Mouse (Mus musculus): ENCODE results near the gene Zmym1. TPM values are rescaled to one million over a fixed set of nuclear protein-coding genes. Genes with fewer than 3 reads are reported as not detected.
"Not testable (repeated sequence)": the region's sequence is repeated elsewhere in the genome, so short reads cannot be mapped to it uniquely, and the experiment has no call there.

Zmym1 gene
- total RNA-seq, 1 experiment: 56.8 TPM

- in situ Hi-C loops (cut with MboI; ENCODE audit: low sequenced_read_pairs in 2 of 2, unreplicated experiment in 2 of 2): no loop called here
- DNase-seq (ENCODE audit: low read depth, low spot score): no peak
Observed at GRCm38 (mm10) chr4:127016366-127016765, 44.6 kb downstream of the Zmym1 start.

GRCm38 (mm10) chr4:127015294-127015993 is 45.5 kb downstream of the Zmym1 start:
- H3K27ac ChIP-seq (ENCODE audit: insufficient read depth, low read depth, low read length, poor library complexity, severe bottlenecking); in situ Hi-C loops (cut with MboI; ENCODE audit: low sequenced_read_pairs in 2 of 2, unreplicated experiment in 2 of 2); DNase-seq (ENCODE audit: low read depth, low spot score); H3K9ac ChIP-seq (ENCODE audit: insufficient read depth, low read depth, low read length, poor library complexity, severe bottlenecking); H3K4me3 ChIP-seq (ENCODE audit: insufficient read depth in 1 of 2, low read depth in 1 of 2, low read length in 2 of 2, poor library complexity in 1 of 2, severe bottlenecking in 1 of 2); H3K4me1 ChIP-seq (ENCODE audit: control insufficient read depth in 2 of 2, insufficient read depth in 2 of 2, low read length in 2 of 2, poor library complexity in 1 of 2); H3K36me3 ChIP-seq (ENCODE audit: control insufficient read depth, insufficient read depth, low read length, poor library complexity, severe bottlenecking); H3K9me3 ChIP-seq (ENCODE audit: control insufficient read depth, insufficient read depth, low read depth, low read length): not testable (repeated sequence)

More at GRCm38 (mm10) chr4:127016366-127016765, 44.6 kb downstream of the Zmym1 start:
- no peak overlapping the region for H3K27ac ChIP-seq (ENCODE audit: insufficient read depth, low read depth, low read length, poor library complexity, severe bottlenecking)
- TF ChIP-seq MAFK (IDR thresholded peaks at IDR 0.05; ENCODE audit: insufficient read depth, low read depth, low read length) (no peak), CHD2 (IDR thresholded peaks at IDR 0.05; ENCODE audit: low read depth, low read length) (no peak), HCFC1 (IDR thresholded peaks at IDR 0.05; ENCODE audit: borderline replicate concordance, insufficient read depth, low read length) (no peak), ZNF384 (IDR thresholded peaks at IDR 0.05; ENCODE audit: low read depth, low read length) (no peak), ZC3H11A (IDR thresholded peaks at IDR 0.05; ENCODE audit: borderline replicate concordance, low read depth, low read length) (no peak)
- H3K4me3 ChIP-seq (ENCODE audit: insufficient read depth in 1 of 2, low read depth in 1 of 2, low read length in 2 of 2, poor library complexity in 1 of 2, severe bottlenecking in 1 of 2): no peak overlapping the region
- no peaks in the 10 kb centered on the region for H3K36me3 ChIP-seq (ENCODE audit: control insufficient read depth, insufficient read depth, low read length, poor library complexity, severe bottlenecking)
- H3K4me1 ChIP-seq (ENCODE audit: control insufficient read depth in 2 of 2, insufficient read depth in 2 of 2, low read length in 2 of 2, poor library complexity in 1 of 2): peaks cover 0 to 2% of the 10 kb centered on the region in 2 experiments; a peak in 1 of 4 replicates
- H3K9me3 ChIP-seq (ENCODE audit: control insufficient read depth, insufficient read depth, low read depth, low read length): no peaks in the 10 kb centered on the region
- no peak overlapping the region for H3K9ac ChIP-seq (ENCODE audit: insufficient read depth, low read depth, low read length, poor library complexity, severe bottlenecking)

- Histone ChIP-seq H3K4me1 (ENCODE audit: control insufficient read depth in 2 of 2, insufficient read depth in 2 of 2, low read length in 2 of 2, poor library complexity in 1 of 2) (peaks cover 2 to 8% of the 10 kb centered on the region in 2 experiments), H3K9ac (ENCODE audit: insufficient read depth, low read depth, low read length, poor library complexity, severe bottlenecking) (peak overlapping the region; percentile 49; the same call in 1 of the 2 replicates), H3K4me3 (ENCODE audit: insufficient read depth in 1 of 2, low read depth in 1 of 2, low read length in 2 of 2, poor library complexity in 1 of 2, severe bottlenecking in 1 of 2) (peak overlapping the region; percentile 29 to 49), H3K27ac (ENCODE audit: insufficient read depth, low read depth, low read length, poor library complexity, severe bottlenecking) (peak overlapping the region; percentile 65), H3K36me3 (ENCODE audit: control insufficient read depth, insufficient read depth, low read length, poor library complexity, severe bottlenecking) (no peaks in the 10 kb centered on the region), H3K9me3 (ENCODE audit: control insufficient read depth, insufficient read depth, low read depth, low read length) (no peaks in the 10 kb centered on the region)
- DNase-seq (ENCODE audit: low read depth, low spot score): no peak
- TF ChIP-seq MAFK (IDR thresholded peaks at IDR 0.05; ENCODE audit: insufficient read depth, low read depth, low read length): 0 out of 2 replicates have a peak, but pooled peaks have one; percentile 9
- TF ChIP-seq ZC3H11A (IDR thresholded peaks at IDR 0.05; ENCODE audit: borderline replicate concordance, low read depth, low read length): no peak
- no peak for TF ChIP-seq ZNF384 (IDR thresholded peaks at IDR 0.05; ENCODE audit: low read depth, low read length)
- TF ChIP-seq CHD2 (IDR thresholded peaks at IDR 0.05; ENCODE audit: low read depth, low read length): 0 out of 2 replicates have a peak, but pooled peaks have one; percentile 28
- in situ Hi-C loops (cut with MboI; ENCODE audit: low sequenced_read_pairs in 2 of 2, unreplicated experiment in 2 of 2): no loop called here
Observed at GRCm38 (mm10) chr4:127005113-127005936, 55.6 kb downstream of the Zmym1 start.

- in situ Hi-C loops (cut with MboI; ENCODE audit: low sequenced_read_pairs in 2 of 2, unreplicated experiment in 2 of 2): no loop called here
- H3K27ac ChIP-seq (ENCODE audit: insufficient read depth, low read depth, low read length, poor library complexity, severe bottlenecking): peak overlapping the region; percentile 65; the same call in 1 of the 2 replicates
- H3K9me3 ChIP-seq (ENCODE audit: control insufficient read depth, insufficient read depth, low read depth, low read length): no peaks in the 10 kb centered on the region
- H3K4me1 ChIP-seq (ENCODE audit: control insufficient read depth in 2 of 2, insufficient read depth in 2 of 2, low read length in 2 of 2, poor library complexity in 1 of 2): peaks cover 2 to 8% of the 10 kb centered on the region in 2 experiments
- H3K4me3 ChIP-seq (ENCODE audit: insufficient read depth in 1 of 2, low read depth in 1 of 2, low read length in 2 of 2, poor library complexity in 1 of 2, severe bottlenecking in 1 of 2): peak overlapping the region; percentile 8 to 49; a peak in 1 of 4 replicates
- TF ChIP-seq MAFK (IDR thresholded peaks at IDR 0.05; ENCODE audit: insufficient read depth, low read depth, low read length) (no peak), HCFC1 (IDR thresholded peaks at IDR 0.05; ENCODE audit: borderline replicate concordance, insufficient read depth, low read length) (no peak), CHD2 (IDR thresholded peaks at IDR 0.05; ENCODE audit: low read depth, low read length) (no peak), ZNF384 (IDR thresholded peaks at IDR 0.05; ENCODE audit: low read depth, low read length) (no peak), ZC3H11A (IDR thresholded peaks at IDR 0.05; ENCODE audit: borderline replicate concordance, low read depth, low read length) (no peak)
- DNase-seq (ENCODE audit: low read depth, low spot score): no peak
- no peaks in the 10 kb centered on the region for H3K36me3 ChIP-seq (ENCODE audit: control insufficient read depth, insufficient read depth, low read length, poor library complexity, severe bottlenecking)
- no peak overlapping the region; the same call in 1 of the 2 replicates for H3K9ac ChIP-seq (ENCODE audit: insufficient read depth, low read depth, low read length, poor library complexity, severe bottlenecking)
Observed at GRCm38 (mm10) chr4:127004384-127004783, 56.6 kb downstream of the Zmym1 start.
